Mouse (Mus musculus) monocyte, adult 5-6 weeks (primary cell): ENCODE results near the gene Stambpl1. TPM values are rescaled to one million over a fixed set of nuclear protein-coding genes. Genes with fewer than 3 reads are reported as not detected.

Experiments
- ATAC-seq: fragments of 153-309, 156-312 bp; replicated peaks from 2 replicates; pipeline ENCODE4 v1.8.0; 2017; ENCODE audit warnings: mild to moderate bottlenecking; ENCODE audit not compliant: low TSS enrichment, insufficient number of reproducible peaks, severe bottlenecking, poor library complexity, low FRiP score
- total RNA-seq: library from RNA; stranded (forward); fragments of 200-1000, 200-491, 200-594 nt; gene quantifications from 3 replicates; pipeline ENCODE4 v1.2.3, GENCODE M21; 2017

The Stambpl1 gene
- total RNA-seq, 1 experiment from 2014 or later, result 9.1 TPM

GRCm38 (mm10) chr19:34222805-34223204, 30.8 kb downstream of the Stambpl1 start:
- no peak for ATAC-seq

- ATAC-seq, result no peak
Measured at GRCm38 (mm10) chr19:34231596-34231995, 39.6 kb downstream of the Stambpl1 start.

GRCm38 (mm10) chr19:34232326-34232725, 40.3 kb downstream of the Stambpl1 start:
- ATAC-seq, result no peak

GRCm38 (mm10) chr19:34233944-34234343, 41.9 kb downstream of the Stambpl1 start:
- no peak; the same call in 1 of the 2 replicates for ATAC-seq

- no peak for ATAC-seq
Measured at GRCm38 (mm10) chr19:34236049-34236448, 44.0 kb downstream of the Stambpl1 start.

- ATAC-seq, result no peak
Measured at GRCm38 (mm10) chr19:34237746-34238145, 45.7 kb downstream of the Stambpl1 start.

GRCm38 (mm10) chr19:34240273-34241039, 48.4 kb downstream of the Stambpl1 start:
- no peak for ATAC-seq

- 0 out of 2 replicates have a peak, but pooled peaks have one; percentile 49 for ATAC-seq
Measured at GRCm38 (mm10) chr19:34241247-34241915, 49.4 kb downstream of the Stambpl1 start.

GRCm38 (mm10) chr19:34242925-34243324, 50.9 kb downstream of the Stambpl1 start:
- ATAC-seq, result no peak

GRCm38 (mm10) chr19:34244056-34244455, 52.0 kb downstream of the Stambpl1 start:
- peak; percentile 45 for ATAC-seq

- peak; percentile 82 for ATAC-seq
Measured at GRCm38 (mm10) chr19:34248558-34248957, 56.5 kb downstream of the Stambpl1 start.

GRCm38 (mm10) chr19:34250621-34251020, 58.6 kb downstream of the Stambpl1 start:
- no peak for ATAC-seq

- no peak for ATAC-seq
Measured at GRCm38 (mm10) chr19:34251900-34252299, 59.9 kb downstream of the Stambpl1 start.

- ATAC-seq, result no peak
Measured at GRCm38 (mm10) chr19:34252450-34252849, 60.4 kb downstream of the Stambpl1 start.

- peak; percentile 76 for ATAC-seq
Measured at GRCm38 (mm10) chr19:34254101-34254879, 62.3 kb downstream of the Stambpl1 start.

GRCm38 (mm10) chr19:34254880-34255681, 63.1 kb downstream of the Stambpl1 start, which contains the start of gene Acta2:
TSS of gene Acta2 (minus strand) at chr19:34255590.
- no peak for ATAC-seq

- ATAC-seq, result no peak
Measured at GRCm38 (mm10) chr19:34256149-34256548, 64.1 kb downstream of the Stambpl1 start.

- no peak for ATAC-seq
Measured at GRCm38 (mm10) chr19:34256936-34257335, 64.9 kb downstream of the Stambpl1 start.
